Mouse (Mus musculus) heart, embryonic 16.5 days (tissue): Measurements from ENCODE around the gene Chst11. TPM values are rescaled to one million over a fixed set of nuclear protein-coding genes. Genes with fewer than 3 reads are reported as not detected.

Source experiments
- ATAC-seq: fragments of 200-750 bp; cut with Nextera tagmentation; replicated peaks from 2 replicates; pipeline ENCODE4 v1.8.0; 2017; ENCODE audit warnings: moderate number of reproducible peaks; ENCODE audit not compliant: insufficient read depth, low FRiP score; ENCODE audit errors: extremely low read depth
- H3K27ac ChIP-seq: fragments of 300-500 bp; sonication (generic); 2 replicates; pipeline ENCODE4 v1.5.1; 2014; ENCODE audit warnings: mild to moderate bottlenecking, low read length, control low read depth, moderate library complexity
- H3K27me3 ChIP-seq: fragments of 300-500 bp; sonication (generic); 2 replicates; pipeline ENCODE4 v1.6.1; 2014; ENCODE audit warnings: low read length, mixed read lengths; ENCODE audit not compliant: control insufficient read depth, insufficient read depth
- H3K36me3 ChIP-seq: fragments of 300-500 bp; sonication (generic); 2 replicates; pipeline ENCODE4 v1.6.1; 2014; ENCODE audit not compliant: control insufficient read depth, insufficient read depth
- H3K4me1 ChIP-seq: fragments of 300-500 bp; sonication (generic); 2 replicates; pipeline ENCODE4 v1.6.1; 2014; ENCODE audit warnings: low read length, mixed read lengths; ENCODE audit not compliant: control insufficient read depth, insufficient read depth
- H3K4me2 ChIP-seq: fragments of 300-500 bp; sonication (generic); 2 replicates; pipeline ENCODE4 v1.6.1; 2014; ENCODE audit warnings: low read depth, mild to moderate bottlenecking, control low read depth, low read length
- H3K4me3 ChIP-seq: fragments of 300-500 bp; sonication (generic); 2 replicates; pipeline ENCODE4 v1.5.1; 2014; ENCODE audit warnings: mild to moderate bottlenecking, control low read depth, low read length
- H3K9ac ChIP-seq: fragments of 300-500 bp; sonication (generic); 2 replicates; pipeline ENCODE4 v1.6.1; 2014; ENCODE audit warnings: low read length, control low read depth
- H3K9me3 ChIP-seq: fragments of 300-500 bp; sonication (generic); replicated peaks from 2 replicates; pipeline ENCODE4 v1.6.1; 2016; ENCODE audit warnings: low read length; ENCODE audit not compliant: control insufficient read depth
- WGBS: fragments of 180-500 bp; shearing (Covaris S2); extraction: QIAGEN DNeasy Blood & Tissue Kit; methylation state at CpG from one replicate; pipeline ENCODE4 v1.1.7; 2014; 5-methylcytosine and 5-hydroxymethylcytosine counted together
- polyA plus RNA-seq: library from polyadenylated mRNA; unstranded; fragments of >200 nt; fragmentation: Nextera tagmentation; extraction: Ambion mirVana; gene quantifications from 2 replicates; pipeline ENCODE4 v1.2.1, GENCODE M21; 2015

Gene Chst11
- polyA plus RNA-seq, 1 experiment from 2014 or later = 2.6 TPM

DNA sequence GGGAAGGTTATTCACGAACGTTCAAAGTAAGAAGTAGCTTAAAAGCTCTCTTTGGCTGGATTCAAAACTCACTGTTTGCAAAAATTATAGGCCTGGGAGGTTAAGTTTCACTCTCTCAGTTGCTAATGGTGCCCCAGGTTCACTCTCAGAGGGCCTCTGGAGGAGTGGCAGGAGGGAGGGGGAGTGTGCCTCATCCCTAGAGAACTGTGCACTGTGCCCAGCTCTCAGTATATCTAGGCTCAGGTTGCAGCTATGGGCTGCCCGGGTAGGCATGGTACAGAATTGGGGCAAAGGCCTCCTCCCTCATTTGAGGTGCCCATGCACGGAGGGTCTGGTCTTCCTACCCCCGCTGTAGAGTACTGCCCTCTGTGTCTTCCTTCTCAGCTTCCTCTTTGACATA lies 14.9 kb downstream of the Chst11 start:
- Histone ChIP-seq H3K9ac (no peak overlapping the region), H3K4me3 (no peak overlapping the region), H3K36me3 (no peaks in the 10 kb centered on the region), H3K4me1 (peaks cover 28% of the 10 kb centered on the region), H3K4me2 (no peak overlapping the region), H3K9me3 (no peaks in the 10 kb centered on the region), H3K27ac (no peak overlapping the region), H3K27me3 (no peaks in the 10 kb centered on the region)
- WGBS = 69% methylated on average over 5 of the region's 5 CpGs
- no peak for ATAC-seq

DNA sequence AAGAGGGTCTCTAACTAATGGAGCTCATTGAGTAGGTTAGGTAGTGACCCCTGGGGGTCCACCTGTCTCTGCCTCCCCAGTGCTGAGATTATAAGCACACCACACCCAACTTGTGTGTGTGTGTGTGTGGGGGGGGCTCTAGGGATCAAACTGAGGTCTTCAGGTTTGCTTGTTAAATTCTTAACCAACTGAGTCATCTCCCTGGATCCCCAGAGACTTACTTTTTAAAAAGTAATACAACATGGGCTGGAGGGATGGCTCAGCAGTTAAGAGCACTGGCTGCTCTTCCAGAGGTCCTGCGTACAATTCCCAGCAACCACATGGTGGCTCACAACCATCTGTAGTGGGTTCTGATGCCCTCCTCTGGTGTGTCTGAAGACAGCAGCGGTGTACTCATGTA lies 15.4 kb downstream of the Chst11 start:
- H3K27me3 ChIP-seq = no peaks in the 10 kb centered on the region
- no peaks in the 10 kb centered on the region for H3K9me3 ChIP-seq
- H3K36me3 ChIP-seq = no peaks in the 10 kb centered on the region
- H3K4me2 ChIP-seq = no peak overlapping the region
- no peak overlapping the region for H3K9ac ChIP-seq
- no peak overlapping the region for H3K27ac ChIP-seq
- H3K4me1 ChIP-seq = peaks cover 34% of the 10 kb centered on the region
- 92% methylated on average over 2 of the region's 2 CpGs for WGBS
- H3K4me3 ChIP-seq = no peak overlapping the region
- ATAC-seq = no peak

DNA sequence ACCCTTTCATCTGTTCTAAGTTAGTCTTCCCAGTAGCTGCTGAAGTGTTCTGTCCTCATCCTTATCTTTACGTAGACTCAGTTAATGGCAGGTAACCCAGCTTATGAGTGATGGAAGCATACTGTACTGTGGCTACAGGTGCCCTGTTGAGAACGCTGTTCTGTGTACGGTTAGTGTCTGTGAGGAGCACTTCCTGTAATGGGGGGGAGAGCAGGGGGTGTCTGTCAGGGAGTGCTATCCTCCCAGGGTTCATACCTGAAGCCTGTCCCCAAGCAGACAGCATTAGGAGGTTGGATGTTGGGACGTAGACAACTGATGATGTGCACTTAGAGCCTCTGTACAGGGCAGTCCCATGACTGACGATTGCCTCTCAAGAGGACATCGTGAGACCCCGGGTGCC lies 18.6 kb downstream of the Chst11 start:
- WGBS = 42% methylated on average over 7 of the region's 7 CpGs
- peak overlapping the region; percentile 14; the same call in 1 of the 2 replicates for H3K4me2 ChIP-seq
- ATAC-seq = no peak
- H3K9me3 ChIP-seq = peaks cover 3% of the 10 kb centered on the region; the same call in 1 of the 2 replicates
- no peak overlapping the region for H3K27ac ChIP-seq
- 0 out of 2 replicates have a peak, but pooled peaks cover 4% of the 10 kb centered on the region for H3K36me3 ChIP-seq
- peaks cover 34% of the 10 kb centered on the region for H3K4me1 ChIP-seq
- no peak overlapping the region for H3K4me3 ChIP-seq
- no peaks in the 10 kb centered on the region for H3K27me3 ChIP-seq
- no peak overlapping the region for H3K9ac ChIP-seq

DNA sequence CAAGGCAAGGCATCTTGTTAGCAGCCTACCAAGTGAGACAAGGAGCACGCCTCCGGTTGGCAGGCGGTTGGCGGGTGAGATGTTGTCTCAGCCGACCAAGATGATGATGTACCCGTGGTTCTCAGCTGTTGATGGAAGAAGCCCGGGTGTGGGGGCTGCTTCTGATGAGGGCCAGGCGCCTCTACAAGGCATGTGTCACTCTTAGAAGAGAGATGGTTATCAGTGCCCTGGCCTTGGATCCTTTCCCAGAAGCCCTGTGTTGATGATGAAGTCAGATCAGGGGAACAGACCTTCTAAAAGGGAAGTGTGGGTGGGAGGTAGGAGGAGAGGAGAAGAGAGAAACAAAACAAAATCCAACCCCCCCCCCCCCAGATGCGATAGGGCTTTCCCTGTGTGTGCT lies 19.1 kb downstream of the Chst11 start:
- H3K27ac ChIP-seq = no peak overlapping the region
- H3K9me3 ChIP-seq = peaks cover 3% of the 10 kb centered on the region; the same call in 1 of the 2 replicates
- WGBS = 17% methylated on average over 9 of the region's 9 CpGs
- H3K27me3 ChIP-seq = no peaks in the 10 kb centered on the region
- 0 out of 2 replicates have a peak, but pooled peaks cover 4% of the 10 kb centered on the region for H3K36me3 ChIP-seq
- no peak overlapping the region for H3K9ac ChIP-seq
- peak overlapping the region; percentile 14 for H3K4me2 ChIP-seq
- H3K4me3 ChIP-seq = no peak overlapping the region
- H3K4me1 ChIP-seq = peaks cover 34% of the 10 kb centered on the region
- peak; percentile 53 for ATAC-seq

DNA sequence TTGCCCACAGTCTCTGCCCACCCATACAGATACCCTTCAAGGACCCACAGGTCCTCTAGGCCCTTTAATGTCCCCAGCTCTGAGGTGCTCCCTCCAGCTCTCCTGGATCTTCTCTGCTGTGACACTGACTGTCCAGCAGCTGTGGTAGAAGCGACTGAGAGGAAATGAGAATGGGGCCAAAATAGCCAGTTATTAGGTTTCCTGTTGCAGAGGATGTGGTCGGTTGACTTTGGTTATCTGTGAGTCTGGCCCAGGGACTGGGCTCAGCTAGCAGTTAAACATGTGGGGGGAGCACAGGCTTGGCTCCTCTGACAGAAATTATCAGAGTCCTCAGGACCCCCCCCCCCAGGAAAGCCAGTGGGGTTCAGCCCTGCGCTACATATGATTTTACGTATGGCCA lies 19.7 kb downstream of the Chst11 start:
- no peak overlapping the region for H3K4me3 ChIP-seq
- no peaks in the 10 kb centered on the region for H3K27me3 ChIP-seq
- 0 out of 2 replicates have a peak, but pooled peaks cover 4% of the 10 kb centered on the region for H3K36me3 ChIP-seq
- ATAC-seq = peak; percentile 52
- H3K4me2 ChIP-seq = peak overlapping the region; percentile 3; the same call in 1 of the 2 replicates
- H3K9me3 ChIP-seq = peaks cover 3% of the 10 kb centered on the region; the same call in 1 of the 2 replicates
- peaks cover 34% of the 10 kb centered on the region for H3K4me1 ChIP-seq
- WGBS = 58% methylated on average over 4 of the region's 4 CpGs
- no peak overlapping the region for H3K9ac ChIP-seq
- H3K27ac ChIP-seq = peak overlapping the region; percentile 9; the same call in 1 of the 2 replicates

DNA sequence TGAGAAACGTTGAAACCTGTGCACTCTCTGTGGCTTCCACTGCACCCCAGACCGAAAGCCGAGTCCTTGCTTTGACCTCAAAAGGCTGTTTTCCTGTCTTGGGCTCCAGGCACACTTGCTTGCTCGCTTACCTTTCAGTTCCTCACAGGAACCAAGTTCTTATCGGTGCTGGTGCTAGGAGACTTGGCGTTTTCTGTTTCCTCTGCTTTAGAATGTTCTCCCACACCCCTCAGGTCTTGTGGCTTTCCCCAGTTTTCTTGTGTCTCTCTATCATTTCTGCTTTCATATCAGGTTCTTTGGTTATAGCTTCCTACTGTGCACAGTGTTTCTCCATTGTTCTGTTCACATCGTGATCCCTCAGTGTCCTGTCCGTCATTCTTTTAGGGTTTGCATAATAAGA lies 21.0 kb downstream of the Chst11 start:
- Histone ChIP-seq H3K4me3 (no peak overlapping the region), H3K36me3 (0 out of 2 replicates have a peak, but pooled peaks cover 4% of the 10 kb centered on the region), H3K9ac (no peak overlapping the region), H3K9me3 (peaks cover 3% of the 10 kb centered on the region; the same call in 1 of the 2 replicates), H3K4me1 (peaks cover 34% of the 10 kb centered on the region), H3K27ac (0 out of 2 replicates have a peak overlapping the region, but pooled peaks have one; percentile 6), H3K4me2 (no peak overlapping the region), H3K27me3 (no peaks in the 10 kb centered on the region)
- 80% methylated on average over 8 of the region's 8 CpGs for WGBS
- no peak for ATAC-seq

DNA sequence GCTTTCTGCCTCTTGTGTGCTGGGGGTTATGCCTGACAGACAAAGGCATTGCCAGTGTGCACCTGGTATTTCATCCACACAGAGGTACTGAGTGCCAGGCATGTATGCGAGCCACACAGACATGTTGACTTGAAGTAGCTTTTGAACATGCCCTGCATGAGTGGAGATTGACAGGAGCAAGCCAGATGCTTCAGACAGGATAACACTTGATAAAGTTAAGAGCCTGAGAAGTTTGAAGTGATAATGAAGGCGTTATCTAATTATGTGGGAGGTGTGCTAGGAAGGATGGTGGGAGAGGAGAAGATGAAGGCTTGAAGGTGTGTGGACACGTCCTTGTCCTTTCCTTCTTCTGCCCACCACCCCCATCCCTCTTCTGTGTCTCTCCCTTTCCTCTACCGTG lies 28.7 kb downstream of the Chst11 start:
- ATAC-seq = no peak
- H3K4me3 ChIP-seq = no peak overlapping the region
- H3K9ac ChIP-seq = no peak overlapping the region
- peaks cover 16% of the 10 kb centered on the region for H3K4me1 ChIP-seq
- no peak overlapping the region for H3K27ac ChIP-seq
- 43% methylated on average over 4 of the region's 4 CpGs for WGBS
- peaks cover 6% of the 10 kb centered on the region for H3K9me3 ChIP-seq
- H3K4me2 ChIP-seq = no peak overlapping the region
- H3K27me3 ChIP-seq = no peaks in the 10 kb centered on the region
- no peaks in the 10 kb centered on the region for H3K36me3 ChIP-seq

DNA sequence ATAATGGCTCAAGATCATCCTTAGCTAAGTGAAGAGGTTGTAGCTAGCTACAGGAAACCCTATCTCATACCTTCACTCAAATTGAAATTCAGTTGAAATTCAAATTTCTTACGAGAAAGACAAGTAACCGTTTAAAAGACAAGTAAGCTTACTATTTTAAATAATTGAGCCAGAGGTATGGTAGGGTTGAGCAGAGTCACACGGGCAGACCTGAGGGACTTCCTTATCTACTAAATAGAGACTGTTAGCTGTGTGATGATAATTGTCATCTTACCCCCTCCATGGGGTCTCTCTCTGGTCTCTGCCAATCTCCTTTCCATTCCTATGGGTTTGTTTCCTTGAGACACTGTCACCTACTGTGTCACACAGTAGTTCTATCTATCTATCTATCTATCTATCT lies 30.6 kb downstream of the Chst11 start:
- Histone ChIP-seq H3K36me3 (no peaks in the 10 kb centered on the region), H3K4me2 (no peak overlapping the region), H3K9me3 (peaks cover 6% of the 10 kb centered on the region), H3K27me3 (no peaks in the 10 kb centered on the region), H3K27ac (no peak overlapping the region), H3K9ac (no peak overlapping the region), H3K4me3 (no peak overlapping the region), H3K4me1 (peaks cover 21% of the 10 kb centered on the region)
- ATAC-seq = no peak
- WGBS = 80% methylated on average over 3 of the region's 3 CpGs

DNA sequence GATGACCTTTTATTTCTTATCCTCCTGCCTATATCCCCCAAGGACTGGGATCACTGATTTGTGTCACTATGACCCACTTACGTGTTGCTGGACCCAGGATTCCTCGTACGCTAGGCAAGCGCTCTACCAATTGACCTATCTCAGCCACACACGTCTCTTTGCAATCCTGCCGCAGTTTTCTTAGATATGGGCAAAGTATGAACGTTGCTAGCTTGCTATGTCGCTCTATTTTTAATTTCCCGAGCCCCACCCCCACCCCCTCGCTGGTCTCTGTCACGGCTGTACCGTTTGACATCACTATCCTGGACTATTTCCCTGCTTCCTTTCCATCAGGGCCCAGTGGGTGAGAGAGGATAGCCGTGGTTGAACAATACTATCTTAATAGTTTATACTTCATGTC lies 31.5 kb downstream of the Chst11 start:
- peak overlapping the region; percentile 37 for H3K4me2 ChIP-seq
- no peak overlapping the region for H3K27ac ChIP-seq
- H3K36me3 ChIP-seq = no peaks in the 10 kb centered on the region
- H3K4me1 ChIP-seq = peaks cover 21% of the 10 kb centered on the region
- 0 out of 2 replicates have a peak, but pooled peaks have one; percentile 26 for ATAC-seq
- WGBS = 35% methylated on average over 13 of the region's 13 CpGs
- no peak overlapping the region for H3K9ac ChIP-seq
- no peak overlapping the region for H3K4me3 ChIP-seq
- no peaks in the 10 kb centered on the region for H3K27me3 ChIP-seq
- H3K9me3 ChIP-seq = peaks cover 6% of the 10 kb centered on the region
